Mouse (Mus musculus) gastrocnemius, adult 18-20 months (tissue): Measurements from ENCODE around the gene Gm43191. TPM values are rescaled to one million over a fixed set of nuclear protein-coding genes. Genes with fewer than 3 reads are reported as not detected.

Source experiments
- DNase-seq: peaks from one replicate; pipeline ENCODE4 v3.0.0; 2021; ENCODE audit warnings: low spot score
- total RNA-seq, 2 experiments: library from RNA; stranded (reverse); gene quantifications; 2 replicates each; pipeline ENCODE4 v1.2.3; 2021

Gm43191 gene
- total RNA-seq, 2 experiments from 2014 or later, result not detected

DNA sequence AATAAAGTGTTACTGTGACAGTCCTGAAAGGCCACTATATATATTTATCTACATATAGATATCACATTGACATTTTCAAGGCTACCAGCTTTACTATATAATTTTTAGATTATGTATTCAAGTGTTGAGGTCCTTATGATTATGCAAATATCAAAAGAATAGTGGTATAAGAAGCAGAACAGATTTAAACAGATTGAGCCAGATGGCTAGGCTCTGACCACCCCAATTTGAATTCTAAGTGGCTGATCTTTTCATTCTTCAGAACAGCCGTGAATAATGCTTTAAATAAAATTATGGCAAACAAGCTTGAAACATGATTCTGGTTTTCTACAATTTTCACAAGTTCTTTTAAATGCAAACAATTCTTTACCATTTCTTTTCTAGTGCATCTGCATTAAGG, 49.6 kb downstream of the Gm43191 start:
- no peak for DNase-seq

DNA sequence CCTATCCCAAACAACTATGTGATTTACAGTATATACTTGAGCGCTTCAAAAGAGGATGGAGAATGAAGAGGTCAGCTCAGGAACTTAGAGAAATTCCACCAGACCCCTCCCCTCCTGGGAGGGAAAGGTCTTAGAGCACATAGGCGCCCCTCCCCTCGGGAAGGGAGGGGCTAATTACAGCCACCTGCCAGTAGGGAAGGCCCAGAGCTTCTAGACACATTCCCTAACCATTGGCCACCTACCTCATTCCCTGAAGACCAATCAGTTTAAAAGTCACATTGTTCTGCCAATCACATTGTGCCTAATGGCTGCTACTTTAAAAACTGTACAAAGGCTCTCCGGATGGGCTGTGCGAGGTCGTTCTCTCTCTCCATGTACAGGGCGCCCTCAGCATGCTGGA, 58.4 kb downstream of the Gm43191 start:
- no peak for DNase-seq

DNA sequence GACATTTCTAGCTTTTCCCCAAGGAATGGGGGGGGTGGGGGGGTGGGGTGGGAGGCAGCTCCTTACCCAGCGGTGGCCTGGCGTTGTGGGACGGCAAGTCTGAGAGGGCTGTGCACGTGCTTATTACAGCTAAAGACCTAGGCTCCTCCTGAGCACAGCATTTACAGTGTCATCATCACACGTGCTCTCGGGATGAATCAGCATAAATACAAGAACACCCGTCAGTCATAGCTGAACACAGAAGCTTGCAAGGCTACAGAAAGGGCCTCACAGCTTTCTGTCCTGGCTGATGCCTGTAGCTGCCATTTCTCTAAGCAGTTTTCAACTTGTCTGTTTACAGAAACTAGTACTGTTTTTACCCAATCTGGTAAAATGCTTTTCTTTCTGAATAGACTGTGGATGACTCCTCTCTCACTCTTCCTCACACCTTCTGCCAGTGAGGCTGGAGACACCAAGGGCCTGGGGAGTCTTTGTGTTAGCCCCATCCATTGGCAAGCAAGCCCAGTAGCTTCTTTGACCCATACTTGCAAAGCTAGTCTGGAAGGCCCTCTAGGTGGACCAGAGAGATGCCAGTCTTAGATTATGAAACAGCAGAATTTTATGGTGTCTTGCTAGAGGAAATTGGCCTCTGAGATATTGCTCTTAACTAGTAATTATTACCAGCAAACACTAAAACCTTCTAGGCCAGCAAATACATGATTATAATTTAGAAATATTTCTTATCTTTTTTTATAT, 60.3 kb downstream of the Gm43191 start:
- DNase-seq, result no peak

DNA sequence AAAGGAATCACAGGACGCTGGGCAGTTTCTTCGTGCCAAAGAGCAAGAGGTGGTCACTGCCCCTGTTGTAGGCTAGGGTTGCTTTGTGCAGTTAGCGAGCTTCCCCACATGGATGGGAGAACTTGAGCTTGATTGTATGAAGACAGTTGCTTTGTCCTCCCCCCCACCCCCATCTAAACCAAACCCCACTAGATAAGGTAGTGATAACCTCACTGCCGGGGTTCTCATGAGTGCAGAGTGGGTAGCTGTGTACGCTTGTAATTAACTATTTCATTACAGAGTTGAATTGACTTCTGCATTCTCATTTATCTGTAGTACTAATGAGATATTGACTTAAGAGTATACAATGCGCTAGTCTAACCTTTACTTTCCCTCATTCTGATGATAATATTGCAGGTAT, 62.2 kb downstream of the Gm43191 start:
- DNase-seq, result no peak

DNA sequence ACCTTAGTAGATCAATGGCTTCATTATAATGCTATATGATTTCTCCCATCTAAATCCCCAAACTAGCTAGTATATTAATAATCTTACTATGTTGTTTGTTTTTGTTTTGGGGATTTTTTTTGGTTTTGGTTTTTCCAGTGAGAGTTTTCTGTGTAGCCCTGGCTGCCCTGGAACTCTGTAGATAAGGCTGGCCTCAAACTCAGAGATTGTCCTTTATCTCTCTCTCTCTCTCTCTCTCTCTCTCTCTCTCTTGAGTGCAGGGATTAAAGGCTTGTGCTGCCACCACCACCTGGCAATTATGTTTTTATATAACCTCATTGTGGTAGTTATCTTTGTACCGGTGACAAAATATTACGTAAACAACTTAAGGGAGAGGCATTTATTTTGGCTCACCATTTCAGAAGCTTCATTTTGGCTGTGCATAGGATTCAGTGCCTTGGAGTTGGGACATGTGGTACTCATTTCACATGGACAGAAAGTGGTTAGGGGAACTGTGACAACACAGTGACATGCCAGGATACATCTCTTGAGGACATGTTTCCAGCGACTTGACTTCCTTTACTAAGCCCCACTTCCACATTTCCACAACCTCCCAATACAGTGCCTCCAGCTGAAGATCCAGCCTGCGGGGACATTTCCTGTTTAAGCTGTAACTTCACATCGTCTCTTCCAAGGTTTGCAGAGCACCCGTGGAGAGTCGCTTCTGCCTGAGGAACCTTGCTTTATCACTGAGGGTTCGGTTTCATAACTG, 65.6 kb downstream of the Gm43191 start:
- no peak for DNase-seq

DNA sequence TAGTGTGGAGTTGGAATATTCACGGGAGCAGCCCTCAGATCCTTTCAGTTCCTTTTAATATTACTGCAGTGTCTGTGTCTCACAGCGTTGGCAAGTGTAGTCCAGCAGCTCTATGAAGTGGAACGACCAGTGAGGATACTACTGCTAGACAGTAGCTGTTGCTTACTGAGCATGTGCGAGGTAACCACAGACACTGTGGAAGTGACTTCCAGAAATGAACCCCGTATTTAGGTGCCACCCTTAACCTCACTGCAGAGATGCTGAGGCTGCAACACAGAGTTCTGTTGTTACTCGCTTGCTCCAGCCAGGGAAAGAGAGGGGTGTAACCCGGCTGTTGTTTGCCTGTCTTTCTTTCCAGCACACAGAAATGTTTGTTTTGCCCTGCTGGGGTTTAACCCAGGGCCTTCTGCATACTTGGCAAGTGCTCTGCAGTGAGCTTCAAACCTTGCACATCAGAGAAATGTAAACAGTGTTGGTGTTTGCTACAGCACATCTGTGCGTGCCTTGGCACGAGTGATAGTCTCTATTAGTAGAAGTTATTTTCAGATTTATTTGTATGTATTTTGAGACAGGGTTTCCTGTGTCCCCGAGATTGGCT, 66.7 kb downstream of the Gm43191 start, which contains the start of gene Trmt13:
Gene Trmt13, minus strand, starts transcription at position 293 of the 598 bp plus-strand sequence.
- DNase-seq, result peak; percentile 4

DNA sequence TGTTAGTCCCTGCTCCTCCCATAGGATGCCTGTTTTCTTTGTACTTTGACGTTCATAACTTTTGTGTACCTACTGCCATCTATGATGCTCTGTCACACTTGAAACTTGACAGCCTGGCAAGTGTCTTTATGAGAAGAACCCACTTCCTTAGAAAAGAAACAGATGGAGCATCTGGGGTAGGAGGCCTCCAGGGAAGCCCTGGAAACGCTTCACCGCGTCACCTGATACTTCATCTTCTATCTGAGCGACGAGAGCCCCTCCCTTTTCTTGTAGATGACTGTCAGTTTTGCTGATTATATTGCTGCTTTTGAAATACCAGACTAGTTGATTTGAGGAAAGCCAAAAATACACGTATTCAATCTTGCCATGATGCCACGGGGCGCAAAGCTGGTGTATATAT, 76.5 kb downstream of the Gm43191 start:
- no peak for DNase-seq

DNA sequence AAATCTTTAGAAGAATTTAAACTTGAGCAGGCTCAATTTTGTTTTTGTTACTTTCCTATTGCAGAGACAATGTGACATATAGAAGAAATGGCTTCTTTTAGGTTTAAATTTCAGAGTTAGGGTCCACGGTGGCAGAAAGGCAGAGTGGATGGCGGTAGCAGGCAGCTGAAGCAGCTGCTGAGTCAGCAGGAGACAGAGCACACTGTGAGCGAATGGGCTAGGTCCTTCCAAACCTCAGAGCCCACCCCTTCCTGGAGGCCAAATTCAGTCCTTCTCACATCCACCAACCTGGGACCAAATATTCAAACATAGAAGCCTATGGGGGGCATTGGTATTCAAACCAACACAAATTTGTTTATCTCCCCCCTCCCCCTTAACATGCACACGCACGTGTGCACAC, 79.3 kb downstream of the Gm43191 start:
- DNase-seq, result no peak

DNA sequence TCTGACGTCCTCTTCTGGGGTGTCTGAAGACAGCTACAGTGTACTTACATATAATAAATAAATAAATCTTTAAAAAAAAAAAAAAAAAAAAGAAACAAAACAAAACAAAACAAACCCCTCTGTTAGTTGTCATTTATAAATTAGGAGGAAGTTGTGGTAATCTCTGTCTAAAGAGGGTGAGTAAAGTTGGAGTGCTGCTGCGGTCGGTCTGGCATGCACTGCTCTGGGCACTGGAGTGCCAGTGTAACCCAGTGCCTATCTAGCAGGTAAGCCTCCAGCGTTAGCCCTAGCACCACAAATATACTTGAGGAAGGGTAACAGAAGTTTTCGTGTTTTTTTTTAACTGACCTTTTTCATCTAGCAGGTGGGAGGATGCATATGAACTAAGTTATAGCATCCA, 80.1 kb downstream of the Gm43191 start:
- DNase-seq, result no peak

DNA sequence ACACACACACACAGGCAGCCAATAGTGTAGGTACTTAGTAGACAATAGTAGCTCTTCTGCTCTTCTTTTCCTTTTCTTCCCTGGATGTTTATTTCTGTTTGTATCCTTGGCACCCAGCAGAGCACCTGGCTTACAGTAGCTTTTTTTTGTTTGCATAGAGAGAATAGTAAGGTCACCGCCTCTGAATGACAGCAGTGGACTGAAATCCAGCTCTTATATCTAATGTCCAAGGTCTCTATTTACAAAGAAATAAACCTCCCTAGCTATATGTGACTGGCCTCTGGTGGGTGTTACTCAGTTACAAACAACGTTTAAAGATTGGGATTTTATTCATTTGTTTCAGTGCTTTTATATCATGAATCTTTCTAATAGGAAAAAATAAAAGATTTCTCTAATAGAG, 81.4 kb downstream of the Gm43191 start:
- no peak for DNase-seq

DNA sequence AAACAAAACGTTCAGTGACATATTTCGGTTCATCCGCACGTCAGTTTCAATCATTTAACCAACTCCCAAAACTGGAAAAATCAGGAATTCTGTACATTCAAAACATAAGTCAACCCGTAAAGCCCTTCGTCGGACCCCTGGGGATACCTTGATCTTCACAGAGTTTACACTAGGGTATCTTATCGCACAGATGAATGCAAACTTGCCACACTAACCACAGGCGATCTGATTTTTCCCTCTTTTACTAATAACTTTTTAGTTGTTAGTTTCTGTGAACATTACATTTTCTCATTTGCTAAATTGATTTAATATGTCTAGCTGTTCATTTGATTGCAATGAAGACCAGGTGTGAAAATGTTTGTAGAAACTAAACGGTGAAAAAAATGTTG, 85.5 kb downstream of the Gm43191 start:
- no peak for DNase-seq

DNA sequence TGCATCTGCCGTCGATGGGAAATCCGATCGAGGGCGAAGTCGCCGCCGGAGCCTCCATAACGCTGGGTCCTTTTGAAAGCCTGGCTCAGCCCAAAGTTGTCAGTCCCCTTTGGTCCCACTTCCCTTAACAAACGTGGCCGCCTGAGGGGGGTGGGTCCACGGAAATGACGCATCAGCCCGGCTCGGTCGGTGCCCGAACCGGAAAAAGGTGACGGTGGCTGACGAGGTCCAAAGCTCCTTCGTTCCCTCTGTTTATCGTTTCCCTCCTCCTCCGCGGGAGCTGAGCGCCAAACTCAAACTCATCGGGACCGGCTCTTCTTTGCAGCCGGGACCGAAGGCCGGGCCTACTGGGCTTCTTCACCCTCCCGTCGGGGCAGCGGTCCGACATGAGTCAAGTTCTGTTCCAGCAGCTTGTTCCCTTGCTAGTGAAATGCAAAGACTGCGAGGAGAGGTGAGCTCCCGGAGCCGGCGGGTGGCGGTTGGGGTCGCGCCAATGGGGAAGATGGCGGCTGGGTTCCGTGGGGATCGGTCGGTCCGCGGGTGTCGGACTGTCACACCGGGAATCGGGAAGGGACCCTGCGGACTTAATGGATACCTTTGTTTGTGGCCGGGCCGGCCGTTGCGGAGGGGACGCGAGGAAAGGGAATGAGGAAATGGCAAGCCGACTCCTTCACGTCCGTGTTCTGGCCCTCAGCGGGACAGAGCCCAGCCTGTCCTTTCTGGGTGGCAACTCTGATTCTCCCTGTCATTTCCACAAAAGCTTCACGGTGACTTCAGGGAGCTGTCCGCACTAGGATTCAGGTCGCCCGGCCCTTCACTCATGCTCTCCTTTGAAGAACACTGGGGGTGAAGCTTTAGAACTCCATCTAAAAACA, 86.1 kb downstream of the Gm43191 start, which contains the start of gene Sass6:
Gene Sass6, plus strand, starts transcription at position 255 of the 875 bp plus-strand sequence.
- DNase-seq, result peak; percentile 99

DNA sequence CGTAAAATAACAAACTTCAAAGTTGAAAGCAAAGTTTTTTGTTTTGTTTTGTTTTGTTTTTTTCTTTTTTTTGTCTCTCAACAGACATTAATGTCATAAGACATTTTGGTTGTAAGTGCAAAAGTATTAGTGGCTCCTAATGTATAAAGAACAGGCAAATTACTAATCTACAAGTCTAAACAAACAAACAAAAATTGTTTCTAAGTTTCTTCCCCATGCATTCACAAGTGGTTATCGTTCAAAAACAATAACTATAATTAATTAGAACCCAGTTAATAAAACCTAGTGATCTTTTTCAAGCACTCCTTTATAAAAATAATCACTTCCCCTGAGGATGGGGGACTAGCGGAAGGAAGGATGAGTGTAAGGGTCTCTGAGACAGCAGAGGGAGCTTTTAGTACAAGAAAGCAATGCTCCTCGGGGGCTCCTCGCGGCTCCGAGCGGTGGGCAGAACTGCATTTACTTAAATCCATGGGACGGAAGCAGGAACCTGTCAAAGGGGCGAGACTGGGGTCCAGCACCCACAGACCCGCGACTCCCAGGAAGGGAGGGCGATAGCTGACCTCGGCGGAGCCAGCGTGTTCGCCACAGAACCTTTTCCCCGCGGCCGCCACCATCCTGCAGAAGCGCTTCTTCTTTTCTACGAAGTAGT, 86.9 kb downstream of the Gm43191 start:
- no peak for DNase-seq

Other genes with a start within 250 kb of the Gm43191 start
- gene Rtca, start 173.1 kb downstream of the Gm43191 start, total RNA-seq, result 10 to 100 TPM; 21.7 to 25.8 TPM
- 10 to 100 TPM; 26.3 to 30.3 TPM for gene Dbt, start 168.2 kb downstream of the Gm43191 start, total RNA-seq
- gene Lrrc39, start 118.3 kb downstream of the Gm43191 start, total RNA-seq, result 10 to 100 TPM; 49.0 to 51.8 TPM
- gene Sass6, start 86.3 kb downstream of the Gm43191 start, total RNA-seq, result 1 to 10 TPM; 1.6 to 2.0 TPM
- 1 to 10 TPM; 3.3 to 4.6 TPM for gene Trmt13, start 66.7 kb downstream of the Gm43191 start, total RNA-seq
- gene Mfsd14a, start 18.6 kb downstream of the Gm43191 start, total RNA-seq, result 10 to 100 TPM; 10.5 to 11.0 TPM
- 1 to 10 TPM; 6.2 to 6.5 TPM for gene Slc35a3, start 31.6 kb upstream of the Gm43191 start, total RNA-seq
- 100 to 1,000 TPM; 606 to 681 TPM for gene Agl, start 126.9 kb upstream of the Gm43191 start, total RNA-seq
- 1 to 10 TPM; 1.9 to 2.3 TPM for gene Frrs1, start 178.2 kb upstream of the Gm43191 start, total RNA-seq